Mouse (Mus musculus) left cerebral cortex, adult 8-10 months (tissue): ENCODE results near the gene Hoxc8. TPM values are rescaled to one million over a fixed set of nuclear protein-coding genes. Genes with fewer than 3 reads are reported as not detected.

Experiments used
- DNase-seq, 2 experiments: peaks; one replicate each; pipeline ENCODE4 v3.0.0; 2022; ENCODE audit warnings: low spot score in 2 of 2
- total RNA-seq, 4 experiments: library from RNA; stranded (reverse); gene quantifications; 2 replicates each; pipeline ENCODE4 v1.2.4; 2022

Gene Hoxc8
- total RNA-seq, 4 experiments from 2014 or later = not detected

GRCm38 (mm10) chr15:103009265-103010111 lies 19.1 kb downstream of the Hoxc8 start:
- DNase-seq = no peak

DNA sequence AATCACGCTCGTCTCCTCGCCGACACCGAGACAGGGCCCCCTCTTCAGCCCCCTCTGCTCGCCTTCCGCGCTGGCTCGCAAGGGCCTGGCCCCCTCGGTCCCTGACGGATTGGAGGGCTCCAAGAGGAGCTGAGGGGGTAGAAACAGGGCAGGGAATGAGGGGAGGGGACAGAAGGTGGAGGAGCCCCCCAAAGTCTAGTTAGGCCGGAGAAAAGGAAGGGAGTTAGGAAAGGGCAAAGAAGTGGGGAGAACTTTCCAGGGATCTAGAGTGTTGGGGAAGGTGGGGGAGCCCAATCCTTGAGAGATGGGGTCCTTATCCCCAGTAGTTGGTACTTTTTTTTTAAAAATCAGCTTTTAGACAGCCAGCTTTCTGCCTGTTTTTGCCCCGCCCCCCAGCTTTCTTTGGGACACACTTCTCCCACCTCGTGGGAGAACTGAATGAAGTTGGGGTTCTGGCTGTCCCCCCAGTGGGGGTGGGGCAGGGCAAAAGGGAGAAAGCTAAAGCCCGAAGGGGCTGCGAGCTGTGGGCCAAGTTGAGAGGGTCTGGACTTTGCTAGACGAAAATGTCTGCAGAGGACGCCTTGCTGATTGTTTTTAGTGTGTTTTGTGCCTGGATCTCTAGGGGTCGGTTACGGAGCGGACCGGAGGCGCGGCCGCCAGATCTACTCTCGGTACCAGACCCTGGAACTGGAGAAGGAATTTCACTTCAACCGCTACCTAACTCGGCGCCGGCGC lies 19.9 kb downstream of the Hoxc8 start:
- DNase-seq = no peak

GRCm38 (mm10) chr15:103010847-103011555 lies 20.6 kb downstream of the Hoxc8 start:
- DNase-seq = no peak

DNA sequence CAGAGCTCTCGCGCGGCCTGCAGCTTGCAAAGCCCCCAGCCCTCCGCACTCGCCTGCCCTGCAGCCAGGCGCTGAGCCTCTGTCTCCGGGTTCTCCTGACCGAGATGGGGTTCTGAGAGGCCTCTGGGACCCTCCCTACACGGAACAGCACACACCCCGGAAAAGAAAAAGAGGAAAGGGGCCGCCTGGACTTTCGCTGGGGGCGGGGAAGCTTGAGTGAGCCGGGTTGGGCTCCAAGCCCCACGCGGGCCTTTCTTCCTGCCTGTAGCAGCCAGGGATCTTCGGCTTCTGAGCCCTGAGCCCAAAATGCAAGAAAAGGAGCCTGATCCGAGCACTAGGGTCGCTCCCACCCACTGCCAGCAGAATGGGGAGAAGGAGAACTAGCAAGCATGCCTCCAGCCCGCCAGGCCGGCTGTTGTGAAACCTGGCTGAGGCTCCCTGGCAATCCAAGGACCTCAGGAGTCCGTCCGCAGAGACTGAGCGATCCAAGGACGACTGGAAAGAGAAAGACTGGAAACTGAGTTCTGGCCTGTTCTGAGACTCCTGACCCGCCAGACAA lies 21.6 kb downstream of the Hoxc8 start:
- DNase-seq = no peak

DNA sequence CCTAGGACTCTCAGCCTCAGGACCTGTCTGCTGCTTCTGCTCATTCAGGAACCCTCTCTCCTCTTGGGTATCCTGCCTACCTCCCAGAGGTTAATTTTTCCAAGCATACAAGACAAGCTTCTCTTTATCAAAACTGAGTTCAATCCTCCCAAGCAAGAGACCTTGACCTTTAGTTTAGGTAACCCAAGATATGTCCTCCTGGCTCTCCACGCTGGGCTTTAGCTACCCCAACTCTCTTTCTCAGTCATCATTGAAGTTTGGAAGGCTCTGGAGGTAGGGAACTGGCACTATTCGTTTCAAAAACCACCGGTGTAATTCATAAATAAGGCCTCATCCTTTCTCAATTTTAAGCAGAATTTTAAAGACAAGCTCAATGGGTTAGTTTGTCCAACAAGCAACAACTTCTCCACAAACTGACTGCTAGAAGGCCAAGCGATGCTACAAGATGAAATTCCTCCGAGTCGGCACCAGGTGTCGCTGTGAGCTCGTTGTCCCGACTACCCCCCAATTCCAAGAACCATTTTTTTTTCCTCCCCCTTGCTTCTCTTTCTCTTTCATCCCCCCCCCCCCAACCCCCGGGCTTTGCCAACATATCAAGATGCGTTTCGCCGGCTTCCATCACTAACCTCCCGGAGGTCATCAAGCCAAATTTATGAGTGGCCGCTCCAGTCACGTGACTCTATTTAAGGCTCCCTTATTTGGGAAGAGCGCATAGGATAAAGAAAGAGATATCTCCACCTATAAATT lies 23.0 kb downstream of the Hoxc8 start:
- no peak for DNase-seq

DNA sequence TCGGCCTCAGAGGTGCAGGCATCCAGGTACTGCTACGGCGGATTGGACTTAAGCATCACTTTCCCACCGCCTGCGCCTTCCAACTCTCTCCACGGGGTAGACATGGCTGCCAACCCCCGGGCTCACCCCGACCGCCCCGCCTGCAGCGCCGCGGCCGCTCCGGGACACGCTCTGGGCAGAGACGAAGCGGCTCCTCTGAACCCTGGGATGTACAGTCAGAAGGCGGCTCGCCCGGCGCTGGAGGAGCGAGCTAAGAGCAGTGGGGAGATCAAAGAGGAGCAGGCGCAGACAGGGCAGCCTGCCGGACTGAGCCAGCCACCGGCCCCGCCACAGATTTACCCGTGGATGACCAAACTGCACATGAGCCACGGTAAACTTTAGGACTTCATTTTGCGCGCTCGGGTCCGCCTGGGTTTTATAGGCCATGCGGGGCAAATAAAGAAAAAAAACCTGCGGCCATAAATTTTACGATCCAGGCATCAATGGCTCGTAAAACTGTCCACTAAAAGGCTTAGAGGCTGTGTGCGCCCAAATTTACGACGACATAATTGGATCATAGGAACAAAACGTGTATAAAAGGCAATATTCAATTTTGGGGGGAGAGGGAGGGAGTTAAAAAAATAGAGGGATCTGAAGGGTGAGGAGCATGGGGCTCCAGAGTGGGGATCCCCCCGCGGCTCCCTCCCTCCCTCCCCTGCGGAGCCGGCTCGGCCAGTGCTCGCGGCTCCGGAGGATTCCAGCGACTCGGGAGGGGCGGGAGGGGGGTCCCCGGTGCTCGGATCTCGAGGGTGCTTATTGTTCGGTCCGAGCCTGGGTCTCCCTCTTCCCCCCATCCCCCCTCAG lies 24.0 kb downstream of the Hoxc8 start:
- DNase-seq = no peak

DNA sequence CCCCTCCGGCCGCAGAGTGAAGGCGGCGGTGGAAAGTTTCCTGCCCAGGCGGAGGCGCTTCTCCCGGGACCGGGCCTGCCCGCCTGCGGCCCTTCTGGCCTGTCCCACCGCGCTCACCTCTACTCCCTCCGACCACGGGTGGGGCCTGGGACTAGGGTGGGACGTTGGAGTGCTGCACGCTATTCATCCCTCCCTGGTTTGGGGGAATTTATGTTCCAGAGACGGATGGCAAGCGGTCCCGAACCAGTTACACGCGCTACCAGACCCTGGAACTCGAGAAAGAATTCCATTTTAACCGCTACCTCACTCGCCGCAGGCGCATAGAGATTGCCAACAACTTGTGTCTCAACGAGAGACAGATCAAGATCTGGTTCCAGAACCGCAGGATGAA lies 24.6 kb downstream of the Hoxc8 start:
- DNase-seq = no peak

DNA sequence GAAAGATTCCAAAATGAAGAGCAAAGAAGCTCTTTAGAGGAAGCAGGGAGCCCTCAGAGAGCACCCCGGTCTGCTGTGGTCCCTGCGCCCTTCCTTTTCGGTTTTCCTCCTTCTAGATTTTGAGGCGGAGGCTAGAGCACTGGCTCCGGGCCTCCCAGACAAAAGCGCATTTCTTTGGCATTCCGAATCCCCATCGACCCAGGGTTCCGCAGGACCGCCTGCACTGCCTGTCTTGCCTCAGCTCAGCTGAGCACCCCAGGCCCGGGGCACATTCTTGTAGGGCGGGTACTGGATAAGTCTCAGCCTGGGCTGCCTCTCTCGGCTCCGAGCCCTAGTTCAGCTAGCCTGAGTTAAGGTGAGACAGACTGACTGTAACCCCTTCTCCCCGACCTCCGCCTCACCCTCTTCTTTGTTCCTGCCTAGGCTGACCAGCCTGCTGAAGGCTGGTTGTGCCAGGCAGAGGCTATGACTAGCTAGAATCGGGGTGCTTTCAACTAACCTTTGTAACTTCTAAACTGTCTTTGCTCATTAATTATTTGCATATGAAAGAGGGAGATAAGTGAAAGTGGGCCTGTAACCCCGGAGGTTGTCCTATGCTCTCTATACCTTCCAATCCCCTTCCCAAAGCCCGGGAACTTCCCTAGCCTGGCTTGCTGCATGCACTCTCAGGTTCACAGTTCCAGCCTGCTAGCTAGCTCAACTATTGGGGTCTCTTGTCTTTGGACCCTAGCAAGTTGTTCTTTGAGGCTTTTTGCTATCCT lies 25.2 kb downstream of the Hoxc8 start:
- no peak for DNase-seq

DNA sequence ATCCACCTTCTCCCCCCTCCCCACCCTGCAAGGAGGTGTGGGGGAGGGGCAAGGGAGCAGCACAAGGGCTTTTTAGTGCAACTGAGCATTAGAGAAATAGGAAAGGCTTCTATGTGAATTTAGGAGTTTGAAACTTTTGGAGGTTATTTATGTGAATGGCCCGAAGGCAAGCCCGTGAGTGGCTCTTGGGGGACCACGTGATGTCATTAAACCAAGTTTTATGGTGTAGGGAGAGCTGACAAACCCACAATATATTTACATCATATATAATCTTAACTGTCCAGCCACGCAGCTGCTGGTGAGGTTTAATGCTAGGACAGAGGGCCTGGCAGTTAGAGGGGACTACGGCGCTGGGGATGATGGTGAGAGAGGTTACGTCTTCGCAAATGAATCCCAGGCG lies 28.2 kb downstream of the Hoxc8 start, which contains the start of gene Hoxc4:
Hoxc4 (plus strand) TSS at position 299 of the 400 bp plus-strand sequence.
- no peak for DNase-seq

GRCm38 (mm10) chr15:103020899-103021418 lies 30.6 kb downstream of the Hoxc8 start:
- no peak for DNase-seq

DNA sequence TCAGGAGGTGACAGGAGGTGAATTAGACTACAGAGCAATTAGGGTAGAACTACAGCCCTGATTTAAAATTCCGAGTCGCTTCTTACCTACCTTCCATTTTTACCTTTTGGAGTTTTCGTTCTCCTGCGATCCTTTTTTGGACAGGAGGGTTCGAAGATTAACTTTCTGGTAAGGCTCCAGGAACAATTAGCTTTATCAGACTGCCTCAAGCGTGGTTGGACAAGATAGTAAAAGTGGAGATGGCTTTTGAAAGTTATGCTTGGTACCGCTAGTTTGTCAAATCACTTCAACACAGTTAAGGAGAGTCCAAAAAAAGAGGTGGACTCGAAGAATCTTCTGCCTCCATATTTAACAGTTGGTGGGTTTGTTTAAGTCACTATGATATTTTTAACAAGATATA lies 31.1 kb downstream of the Hoxc8 start:
- no peak for DNase-seq

- no peak for DNase-seq
Observed at GRCm38 (mm10) chr15:103024131-103024530, 33.7 kb downstream of the Hoxc8 start.

- no peak for DNase-seq
Observed at GRCm38 (mm10) chr15:103027266-103028235, 37.1 kb downstream of the Hoxc8 start.

DNA sequence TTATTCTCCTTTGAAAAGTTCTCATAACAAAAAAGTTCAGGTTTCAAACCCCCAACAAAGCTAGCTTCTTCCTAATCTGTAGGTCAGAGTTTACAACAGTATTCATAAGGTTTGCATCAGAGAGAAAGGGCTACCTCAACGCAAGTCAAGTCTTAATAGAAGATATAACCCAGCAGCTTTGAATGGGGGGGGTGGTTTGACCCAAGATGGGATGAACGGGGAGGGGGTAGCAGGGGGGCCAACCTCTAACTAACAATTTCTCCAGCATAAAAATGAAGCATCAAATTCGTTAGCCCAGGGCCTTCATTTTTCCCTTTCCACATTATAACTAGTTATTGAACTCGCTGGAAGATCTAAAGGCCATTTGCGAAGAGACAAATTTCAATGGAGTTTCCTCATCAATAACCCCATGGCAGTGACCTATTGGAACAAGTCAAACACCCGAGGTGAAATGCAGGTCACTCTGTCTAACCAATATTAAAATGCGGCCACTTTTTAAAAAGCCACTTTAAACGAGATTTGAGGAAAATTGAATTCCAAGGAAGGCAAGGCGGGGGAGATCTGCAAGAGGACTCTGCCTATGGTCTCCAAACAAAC lies 38.6 kb downstream of the Hoxc8 start:
- DNase-seq = no peak

- DNase-seq = no peak
Observed at GRCm38 (mm10) chr15:103030142-103030541, 39.7 kb downstream of the Hoxc8 start.

DNA sequence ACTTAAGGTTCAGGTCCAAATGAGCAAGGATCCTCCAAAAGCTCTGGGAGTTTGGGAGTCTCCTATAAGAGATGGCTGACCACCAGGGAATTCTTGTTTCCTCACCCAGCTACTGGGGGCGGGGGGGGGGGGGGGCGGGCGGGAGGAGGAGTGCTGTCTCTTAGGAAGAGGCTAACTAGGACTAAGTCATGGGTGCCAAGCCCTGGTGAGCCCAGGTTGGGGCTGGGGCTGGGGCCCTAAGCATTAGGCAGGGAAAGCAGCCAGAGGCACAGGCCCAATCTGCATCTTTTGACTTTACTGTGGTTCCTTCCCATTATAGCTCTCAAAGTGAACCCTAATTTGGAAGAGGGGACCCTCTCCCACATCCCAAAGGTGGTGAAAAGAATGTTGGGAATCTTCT lies 41.8 kb downstream of the Hoxc8 start:
- no peak for DNase-seq
